In genomic region chr10:121556263-121556662, GRCm38 (mm10) we compare ENCODE assay signal across 16 mouse cellular contexts. TPM values are rescaled to one million over a fixed set of nuclear protein-coding genes. Genes with fewer than 3 reads are reported as not detected.
A peak's percentile ranks its signal among the peaks of the same experiment; 100 is the strongest.
DNase-seq lines count a peak whose midpoint lies in the region; ATAC-seq and TF ChIP-seq lines count a peak whose summit lies in the region.
"Had no signal": no experiment of that assay in that cellular context is flagged by ENCODE, and none has a peak within 500 bp of the region (broad histone marks: within the 10 kb centered on the region; RNA-seq: fewer than 3 reads in every experiment).

No protein-coding gene starts in this region.

- no peaks in the 10 kb centered on the region for H3K4me1 ChIP-seq in hindbrain, postnatal 0 days (ENCODE audit: insufficient read depth, low read length)
- H3K4me1 ChIP-seq in hindbrain, embryonic 13.5 days (replicated peaks): no peaks in the 10 kb centered on the region
- H3K4me1 ChIP-seq in midbrain, postnatal 0 days (ENCODE audit: insufficient read depth, low read length): no peaks in the 10 kb centered on the region
- no peaks in the 10 kb centered on the region for H3K4me1 ChIP-seq in midbrain, embryonic 10.5 days
- no peaks in the 10 kb centered on the region for H3K4me1 ChIP-seq in stomach, postnatal 0 days (replicated peaks; ENCODE audit: control insufficient read depth, insufficient read depth)
- H3K4me1 ChIP-seq: limb, embryonic 13.5 days had no signal

- H3K27ac ChIP-seq in hindbrain, postnatal 0 days: no peak overlapping the region
- H3K27ac ChIP-seq in hindbrain, embryonic 13.5 days: no peak overlapping the region
- no peak overlapping the region for H3K27ac ChIP-seq in midbrain, postnatal 0 days (ENCODE audit: low read depth, low read length)
- no peak overlapping the region for H3K27ac ChIP-seq in midbrain, embryonic 10.5 days (replicated peaks)
- H3K27ac ChIP-seq in stomach, postnatal 0 days (replicated peaks): no peak overlapping the region
- H3K27ac ChIP-seq: limb, embryonic 13.5 days had no signal

- no peak for TF ChIP-seq EP300 in stomach, postnatal 0 days (optimal IDR thresholded peaks at IDR 0.05)

- no peak for ATAC-seq in hindbrain, postnatal 0 days
- ATAC-seq in hindbrain, embryonic 13.5 days (ENCODE audit: low FRiP score): no peak
- ATAC-seq in midbrain, postnatal 0 days (ENCODE audit: low FRiP score): no peak
- no peak for ATAC-seq in stomach, postnatal 0 days (ENCODE audit: low FRiP score, low TSS enrichment)
- ATAC-seq: forebrain, embryonic 14.5 days; midbrain, embryonic 16.5 days had no signal

- no peak overlapping the region for H3K4me2 ChIP-seq in hindbrain, postnatal 0 days (ENCODE audit: low read depth, low read length)
- no peak overlapping the region for H3K4me2 ChIP-seq in hindbrain, embryonic 13.5 days
- no peak overlapping the region for H3K4me2 ChIP-seq in midbrain, postnatal 0 days (ENCODE audit: low read depth, low read length, poor library complexity, severe bottlenecking)
- H3K4me2 ChIP-seq in stomach, postnatal 0 days (replicated peaks; ENCODE audit: low read depth): no peak overlapping the region
- H3K4me2 ChIP-seq: limb, embryonic 13.5 days had no signal

- H3K27me3 ChIP-seq in hindbrain, postnatal 0 days (ENCODE audit: insufficient read depth, low read length): no peaks in the 10 kb centered on the region
- no peaks in the 10 kb centered on the region for H3K27me3 ChIP-seq in hindbrain, embryonic 13.5 days
- no peaks in the 10 kb centered on the region for H3K27me3 ChIP-seq in midbrain, postnatal 0 days (ENCODE audit: insufficient read depth, low read length)
- no peaks in the 10 kb centered on the region for H3K27me3 ChIP-seq in midbrain, embryonic 10.5 days (ENCODE audit: low read depth, poor library complexity, severe bottlenecking)
- no peaks in the 10 kb centered on the region for H3K27me3 ChIP-seq in stomach, postnatal 0 days (ENCODE audit: control insufficient read depth, insufficient read depth, low read length)
- H3K27me3 ChIP-seq: limb, embryonic 13.5 days had no signal

- no peak for DNase-seq in hindbrain, postnatal 0 days (ENCODE audit: low spot score)
- no peak for DNase-seq in midbrain, postnatal 0 days (ENCODE audit: low spot score)
- DNase-seq in midbrain, embryonic 10.5 days (ENCODE audit: low spot score): no peak
- peak; percentile 55 for DNase-seq in liver
- peak; percentile 26 for DNase-seq in stomach, postnatal 0 days (ENCODE audit: low spot score)
- DNase-seq in B cell, adult 2 months: no peak
- no peak for DNase-seq in urinary bladder, postnatal 4 days (ENCODE audit: low spot score in 2 of 2)
- DNase-seq: cerebellum, adult 9-10 months; gastrocnemius, postnatal 36 days; kidney, adult 9 months; right cerebral cortex, postnatal 14 days; thymus, postnatal 36 days had no signal

- no peak overlapping the region for H3K4me3 ChIP-seq in hindbrain, postnatal 0 days (ENCODE audit: low read length)
- no peak overlapping the region for H3K4me3 ChIP-seq in hindbrain, embryonic 13.5 days
- no peak overlapping the region for H3K4me3 ChIP-seq in midbrain, postnatal 0 days (ENCODE audit: low read depth, low read length)
- no peak overlapping the region for H3K4me3 ChIP-seq in midbrain, embryonic 10.5 days
- H3K4me3 ChIP-seq in stomach, postnatal 0 days (ENCODE audit: low read depth, low read length): no peak overlapping the region
- H3K4me3 ChIP-seq: limb, embryonic 13.5 days had no signal

- no peak overlapping the region for H3K9ac ChIP-seq in hindbrain, postnatal 0 days (replicated peaks; ENCODE audit: low read length)
- no peak overlapping the region for H3K9ac ChIP-seq in hindbrain, embryonic 13.5 days
- no peak overlapping the region for H3K9ac ChIP-seq in midbrain, postnatal 0 days (replicated peaks; ENCODE audit: low read length, poor library complexity, severe bottlenecking)
- no peak overlapping the region for H3K9ac ChIP-seq in stomach, postnatal 0 days (ENCODE audit: low read length)
- H3K9ac ChIP-seq: limb, embryonic 13.5 days had no signal

- 74% methylated on average over 6 of the region's 6 CpGs for WGBS in hindbrain, postnatal 0 days
- 76% methylated on average over 6 of the region's 6 CpGs for WGBS in hindbrain, embryonic 13.5 days
- WGBS in midbrain, postnatal 0 days: 72% methylated on average over 6 of the region's 6 CpGs
- 80% methylated on average over 6 of the region's 6 CpGs for WGBS in midbrain, embryonic 10.5 days
- 77% methylated on average over 6 of the region's 6 CpGs for WGBS in stomach, postnatal 0 days

- H3K36me3 ChIP-seq in hindbrain, postnatal 0 days (ENCODE audit: insufficient read depth, low read length): peaks cover 75% of the 10 kb centered on the region
- peaks cover 83% of the 10 kb centered on the region for H3K36me3 ChIP-seq in hindbrain, embryonic 13.5 days
- H3K36me3 ChIP-seq in midbrain, postnatal 0 days (ENCODE audit: insufficient read depth, low read length): peaks cover 60% of the 10 kb centered on the region
- peaks cover 97% of the 10 kb centered on the region for H3K36me3 ChIP-seq in midbrain, embryonic 10.5 days
- peaks cover 37% of the 10 kb centered on the region for H3K36me3 ChIP-seq in stomach, postnatal 0 days (ENCODE audit: control insufficient read depth, insufficient read depth, low read length)

- H3K9me3 ChIP-seq in hindbrain, postnatal 0 days (ENCODE audit: low read length): no peaks in the 10 kb centered on the region
- no peaks in the 10 kb centered on the region for H3K9me3 ChIP-seq in hindbrain, embryonic 13.5 days
- H3K9me3 ChIP-seq in midbrain, postnatal 0 days (ENCODE audit: low read length): no peaks in the 10 kb centered on the region
- H3K9me3 ChIP-seq in midbrain, embryonic 10.5 days (replicated peaks): no peaks in the 10 kb centered on the region
- no peaks in the 10 kb centered on the region for H3K9me3 ChIP-seq in stomach, postnatal 0 days (ENCODE audit: control insufficient read depth, low read length)
- H3K9me3 ChIP-seq: limb, embryonic 13.5 days had no signal

- peak; percentile 36 for TF ChIP-seq CTCF in hindbrain, postnatal 0 days (IDR thresholded peaks at IDR 0.05; ENCODE audit: low read depth)
- peak; percentile 33 for TF ChIP-seq CTCF in midbrain, postnatal 0 days (IDR thresholded peaks at IDR 0.05)
- peak; percentile 60 for TF ChIP-seq CTCF in stomach, postnatal 0 days (IDR thresholded peaks at IDR 0.05; ENCODE audit: low read depth)

RNA-seq across cellular contexts. Expression of gene Tbk1, which starts 30.3 kb away (rescaled TPM):
- total RNA-seq in hindbrain, postnatal 0 days (2014; rRNA removed): 8.1 and 16.7 TPM in 2 replicates
- 21.7 and 26.0 TPM in 2 replicates for polyA plus RNA-seq in hindbrain, postnatal 0 days (2015; fragmentation: Nextera tagmentation; extraction: Ambion mirVana)
- 34.3 and 34.6 TPM in 2 replicates for polyA plus RNA-seq in hindbrain, embryonic 13.5 days (2015; fragmentation: Nextera tagmentation; extraction: Ambion mirVana)
- total RNA-seq in midbrain, postnatal 0 days (2014; rRNA removed): 16.5 and 29.2 TPM in 2 replicates
- 24.5 and 24.8 TPM in 2 replicates for polyA plus RNA-seq in midbrain, postnatal 0 days (2015; fragmentation: Nextera tagmentation; extraction: Ambion mirVana)
- polyA plus RNA-seq in midbrain, embryonic 10.5 days (2016; fragmentation: Nextera tagmentation; extraction: Ambion mirVana): 32.6 and 32.9 TPM in 2 replicates
- polyA plus RNA-seq in stomach, postnatal 0 days (2015; fragmentation: Nextera tagmentation; extraction: Ambion mirVana): 16.6 TPM in 2 replicates

Comparison
In these comparisons a context has a peak if more than half of its experiments do, and no peak if none do; other contexts are left out.
1. DNase-seq: peak in liver (single experiment) and stomach, postnatal 0 days (single experiment); none in hindbrain, postnatal 0 days (single experiment), midbrain, postnatal 0 days (single experiment), midbrain, embryonic 10.5 days (single experiment), B cell, adult 2 months (0 of 2) and urinary bladder, postnatal 4 days (0 of 2).
2. Peak in every context shown above with its lines, with median percentiles within 50 percentile points of each other: CTCF ChIP-seq.